In genomic region chr11:94881982-94882686, GRCm38 (mm10) we compare ENCODE assay signal across 9 mouse cellular contexts. TPM values are rescaled to one million over a fixed set of nuclear protein-coding genes. Genes with fewer than 3 reads are reported as not detected.
DNase-seq lines count a peak whose midpoint lies in the region; ATAC-seq and TF ChIP-seq lines count a peak whose summit lies in the region.
"Had no signal": no experiment of that assay in that cellular context is flagged by ENCODE, and none has a peak within 500 bp of the region (broad histone marks: within the 10 kb centered on the region; RNA-seq: fewer than 3 reads in every experiment).

No protein-coding gene starts in this region.

- H3K4me3 ChIP-seq in embryonic facial prominence, embryonic 14.5 days (ENCODE audit: low read depth, low read length) = peak overlapping the region; percentile 1; the same call in 1 of the 2 replicates
- peak overlapping the region; percentile 20; the same call in 1 of the 2 replicates for H3K4me3 ChIP-seq in intestine, embryonic 16.5 days (ENCODE audit: low read length)
- no peak overlapping the region for H3K4me3 ChIP-seq in small intestine, adult 2 months (ENCODE audit: low read depth, low read length)

- no peaks in the 10 kb centered on the region for H3K27me3 ChIP-seq in embryonic facial prominence, embryonic 14.5 days (replicated peaks; ENCODE audit: control insufficient read depth, insufficient read depth, low read length)
- peaks cover 7% of the 10 kb centered on the region; the same call in 1 of the 2 replicates for H3K27me3 ChIP-seq in intestine, embryonic 16.5 days (replicated peaks; ENCODE audit: control insufficient read depth, insufficient read depth, low read length)
- peaks cover 26% of the 10 kb centered on the region for H3K27me3 ChIP-seq in small intestine, adult 2 months (ENCODE audit: control insufficient read depth, insufficient read depth, low read length)

- TF ChIP-seq POLR2A in small intestine, adult 2 months (IDR thresholded peaks at IDR 0.05; ENCODE audit: low read depth, low read length) = no peak

- H3K4me1 ChIP-seq in embryonic facial prominence, embryonic 14.5 days (ENCODE audit: control insufficient read depth, insufficient read depth, low read length) = peaks cover 29% of the 10 kb centered on the region
- peaks cover 29% of the 10 kb centered on the region for H3K4me1 ChIP-seq in intestine, embryonic 16.5 days (ENCODE audit: control insufficient read depth, insufficient read depth, low read length)
- no peaks in the 10 kb centered on the region for H3K4me1 ChIP-seq in small intestine, adult 2 months (ENCODE audit: control insufficient read depth, insufficient read depth, insufficient read length, low read length)

- peak; percentile 66 to 77 for DNase-seq in kidney, postnatal 4 days
- no peak for DNase-seq in kidney, adult 9 months
- peak; percentile 97 for DNase-seq in embryonic facial prominence, embryonic 14.5 days (ENCODE audit: low spot score)
- no peak for DNase-seq in right cerebral cortex, postnatal 4 days
- no peak for DNase-seq in layer of hippocampus, adult 11-12 months (ENCODE audit: low spot score)

- WGBS in embryonic facial prominence, embryonic 14.5 days = 5% methylated on average over 9 of the region's 9 CpGs
- WGBS in intestine, embryonic 16.5 days = 18% methylated on average over 9 of the region's 9 CpGs
- WGBS in small intestine, adult 2 months = 49% methylated on average over 9 of the region's 9 CpGs

- H3K9me3 ChIP-seq in embryonic facial prominence, embryonic 14.5 days (ENCODE audit: control insufficient read depth, low read length) = no peaks in the 10 kb centered on the region
- no peaks in the 10 kb centered on the region for H3K9me3 ChIP-seq in intestine, embryonic 16.5 days (ENCODE audit: control insufficient read depth, low read length)

- ATAC-seq in embryonic facial prominence, embryonic 14.5 days (ENCODE audit: low read depth) = peak; percentile 87
- ATAC-seq in intestine, embryonic 16.5 days = peak; percentile 88
- ATAC-seq in erythroblast, adult 5-6 weeks (replicated peaks; ENCODE audit: low FRiP score, poor library complexity, severe bottlenecking) = no peak

- H3K27ac ChIP-seq in embryonic facial prominence, embryonic 14.5 days (replicated peaks; ENCODE audit: low read depth, low read length) = peak overlapping the region; percentile 99
- H3K27ac ChIP-seq in intestine, embryonic 16.5 days (ENCODE audit: low read length) = peak overlapping the region; percentile 97
- peak overlapping the region; percentile 39 for H3K27ac ChIP-seq in small intestine, adult 2 months (ENCODE audit: insufficient read depth, low read depth, low read length)

- peak overlapping the region; percentile 65 for H3K9ac ChIP-seq in embryonic facial prominence, embryonic 14.5 days (ENCODE audit: low read depth, low read length)
- H3K9ac ChIP-seq in intestine, embryonic 16.5 days (ENCODE audit: low read depth, low read length) = peak overlapping the region; percentile 60

- H3K36me3 ChIP-seq in embryonic facial prominence, embryonic 14.5 days (ENCODE audit: control insufficient read depth, insufficient read depth, low read length) = no peaks in the 10 kb centered on the region
- no peaks in the 10 kb centered on the region for H3K36me3 ChIP-seq in intestine, embryonic 16.5 days (ENCODE audit: control insufficient read depth, insufficient read depth, low read length)
- no peaks in the 10 kb centered on the region for H3K36me3 ChIP-seq in small intestine, adult 2 months (ENCODE audit: control insufficient read depth, insufficient read depth, low read length)

- no peak for TF ChIP-seq CTCF in small intestine, adult 2 months (IDR thresholded peaks at IDR 0.05; ENCODE audit: extremely low read depth, insufficient read length, insufficient replicate concordance, low read depth, low read length)

- peak overlapping the region; percentile 38 for H3K4me2 ChIP-seq in embryonic facial prominence, embryonic 14.5 days (ENCODE audit: low read depth, low read length)
- peak overlapping the region; percentile 44 for H3K4me2 ChIP-seq in intestine, embryonic 16.5 days (ENCODE audit: low read depth, low read length)

RNA-seq across cellular contexts. Expression of gene Col1a1, which starts 53.9 kb away (rescaled TPM):
- polyA plus RNA-seq in embryonic facial prominence, embryonic 14.5 days (2014; fragmentation: Nextera tagmentation; extraction: Ambion mirVana) = 3,653 and 4,731 TPM in 2 replicates
- polyA plus RNA-seq in intestine, embryonic 16.5 days (2015; fragmentation: Nextera tagmentation; extraction: Ambion mirVana) = 890 and 1,013 TPM in 2 replicates
- polyA plus RNA-seq in small intestine, adult 2 months (2012; rRNA removed) = 49.0 and 51.1 TPM in 2 replicates
- 0.21 TPM in 1 of 2 replicates, not detected in the other for total RNA-seq in erythroblast, adult 5-6 weeks (2015; ENCODE audit: low replicate concordance)
- total RNA-seq in erythroblast, adult 5-6 weeks (2017; ENCODE audit: low replicate concordance) = 0.68 TPM in 1 of 2 replicates, not detected in the other
- total RNA-seq: megakaryocyte-erythroid progenitor cell, adult 5-6 weeks had no signal

Comparison
In these comparisons a context has a peak if more than half of its experiments do, and no peak if none do; other contexts are left out.
1. DNase-seq: peak in kidney, postnatal 4 days (2 of 2) and embryonic facial prominence, embryonic 14.5 days (single experiment); none in kidney, adult 9 months (single experiment), right cerebral cortex, postnatal 4 days (single experiment) and layer of hippocampus, adult 11-12 months (single experiment).
2. H3K27ac ChIP-seq: peak in every context shown above with its lines; median percentile 99 in embryonic facial prominence, embryonic 14.5 days; 97 in intestine, embryonic 16.5 days; 39 in small intestine, adult 2 months.
3. RNA of gene Col1a1, which starts 53.9 kb away (polyA plus RNA-seq): 3,653 to 4,731 TPM in embryonic facial prominence, embryonic 14.5 days and 890 to 1,013 TPM in intestine, embryonic 16.5 days; 49.0 to 51.1 TPM in small intestine, adult 2 months; every median in the first group is over 10 times any median in the second.